19 mouse cellular contexts compared by ENCODE assay signal in the genomic region with DNA sequence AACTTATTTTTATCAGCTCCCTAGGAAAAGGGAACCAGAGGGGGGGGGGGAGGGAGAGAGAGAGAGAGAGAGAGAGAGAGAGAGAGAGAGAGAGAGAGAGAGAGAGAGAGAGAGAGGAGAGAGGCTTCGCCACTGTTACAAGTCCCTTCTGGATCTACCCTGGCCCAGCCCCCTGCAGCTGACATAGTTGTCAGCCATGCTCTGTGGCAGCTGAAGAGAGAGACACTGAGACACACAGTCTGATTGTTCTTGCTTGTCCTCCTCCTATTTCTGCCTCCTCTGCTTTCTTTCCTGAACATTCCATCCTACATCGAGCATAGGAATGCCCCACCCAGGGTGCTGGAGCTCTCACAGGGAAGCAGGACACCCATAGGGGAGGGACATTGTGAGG.
A peak's percentile ranks its signal among the peaks of the same experiment; 100 is the strongest.
DNase-seq lines count a peak whose midpoint lies in the region; ATAC-seq lines count a peak whose summit lies in the region.
"Had no signal": no experiment of that assay in that cellular context is flagged by ENCODE, and none has a peak within 500 bp of the region (broad histone marks: within the 10 kb centered on the region; RNA-seq: fewer than 3 reads in every experiment).

No protein-coding gene starts in this region.

- ATAC-seq in hindbrain, embryonic 12.5 days (ENCODE audit: low FRiP score), result peak; percentile 56; the same call in 1 of the 2 replicates
- ATAC-seq in forebrain, embryonic 15.5 days (replicated peaks), result peak; percentile 92
- peak; percentile 60; the same call in 1 of the 2 replicates for ATAC-seq in midbrain, embryonic 14.5 days (ENCODE audit: low FRiP score, low TSS enrichment)
- ATAC-seq in inflammation-experienced regulatory T-cells, adult 6 months, result no peak
- ATAC-seq: intestine, embryonic 16.5 days had no signal

- no peak overlapping the region for H3K4me2 ChIP-seq in hindbrain, embryonic 12.5 days (replicated peaks)
- no peak overlapping the region for H3K4me2 ChIP-seq in forebrain, embryonic 15.5 days (replicated peaks)
- no peak overlapping the region for H3K4me2 ChIP-seq in midbrain, embryonic 14.5 days (ENCODE audit: low read length)
- H3K4me2 ChIP-seq: embryonic facial prominence, embryonic 12.5 days; hindbrain, embryonic 15.5 days; limb, embryonic 12.5 days; lung, embryonic 15.5 days had no signal

- no peaks in the 10 kb centered on the region for H3K36me3 ChIP-seq in hindbrain, embryonic 12.5 days
- H3K36me3 ChIP-seq in hindbrain, embryonic 10.5 days, result no peaks in the 10 kb centered on the region
- H3K36me3 ChIP-seq in forebrain, embryonic 15.5 days, result no peaks in the 10 kb centered on the region
- no peaks in the 10 kb centered on the region for H3K36me3 ChIP-seq in midbrain, embryonic 14.5 days (ENCODE audit: control insufficient read depth, insufficient read depth, low read length)
- H3K36me3 ChIP-seq: embryonic facial prominence, embryonic 12.5 days; heart, embryonic 10.5 days; hindbrain, embryonic 15.5 days; limb, embryonic 12.5 days; lung, embryonic 15.5 days had no signal

- no peak overlapping the region for H3K27ac ChIP-seq in hindbrain, embryonic 12.5 days
- no peak overlapping the region for H3K27ac ChIP-seq in hindbrain, embryonic 10.5 days
- peak overlapping the region; percentile 83 for H3K27ac ChIP-seq in forebrain, embryonic 15.5 days (replicated peaks)
- no peak overlapping the region for H3K27ac ChIP-seq in midbrain, embryonic 14.5 days (replicated peaks; ENCODE audit: low read depth, low read length)
- H3K27ac ChIP-seq: embryonic facial prominence, embryonic 12.5 days; heart, embryonic 10.5 days; hindbrain, embryonic 15.5 days; limb, embryonic 12.5 days; liver, embryonic 14.5 days; lung, embryonic 15.5 days; macrophage had no signal

- H3K4me3 ChIP-seq in hindbrain, embryonic 12.5 days, result no peak overlapping the region
- no peak overlapping the region for H3K4me3 ChIP-seq in hindbrain, embryonic 10.5 days
- no peak overlapping the region for H3K4me3 ChIP-seq in forebrain, embryonic 15.5 days
- no peak overlapping the region for H3K4me3 ChIP-seq in midbrain, embryonic 14.5 days (replicated peaks; ENCODE audit: low read depth, low read length)
- H3K4me3 ChIP-seq: embryonic facial prominence, embryonic 12.5 days; heart, embryonic 10.5 days; hindbrain, embryonic 15.5 days; limb, embryonic 12.5 days; lung, embryonic 15.5 days had no signal

- H3K4me1 ChIP-seq in hindbrain, embryonic 12.5 days, result peaks cover 10% of the 10 kb centered on the region; the same call in 1 of the 2 replicates
- H3K4me1 ChIP-seq in hindbrain, embryonic 10.5 days (replicated peaks), result peaks cover 11% of the 10 kb centered on the region
- H3K4me1 ChIP-seq in forebrain, embryonic 15.5 days, result peaks cover 15% of the 10 kb centered on the region
- peaks cover 7% of the 10 kb centered on the region; the same call in 1 of the 2 replicates for H3K4me1 ChIP-seq in midbrain, embryonic 14.5 days (ENCODE audit: control insufficient read depth, insufficient read depth, low read length)
- H3K4me1 ChIP-seq: embryonic facial prominence, embryonic 12.5 days; lung, embryonic 15.5 days had no signal

- DNase-seq in hindbrain, embryonic 10.5 days (ENCODE audit: low spot score), result no peak
- DNase-seq in Muller cell, postnatal 12 days (ENCODE audit: inconsistent ontology term), result peak; percentile 61
- peak; percentile 45 for DNase-seq in midbrain, embryonic 14.5 days
- no peak for DNase-seq in gastrocnemius, postnatal 10 days
- DNase-seq: adrenal gland, adult 2 months; kidney, postnatal 36 days; spleen, adult 18-20 months; thymus, postnatal 4 days had no signal

- H3K9me3 ChIP-seq in hindbrain, embryonic 12.5 days (replicated peaks), result no peaks in the 10 kb centered on the region
- H3K9me3 ChIP-seq in hindbrain, embryonic 10.5 days, result no peaks in the 10 kb centered on the region
- no peaks in the 10 kb centered on the region for H3K9me3 ChIP-seq in forebrain, embryonic 15.5 days
- no peaks in the 10 kb centered on the region for H3K9me3 ChIP-seq in midbrain, embryonic 14.5 days (ENCODE audit: control insufficient read depth, low read length)
- H3K9me3 ChIP-seq: embryonic facial prominence, embryonic 12.5 days; heart, embryonic 10.5 days; hindbrain, embryonic 15.5 days; limb, embryonic 12.5 days; lung, embryonic 15.5 days had no signal

- peak overlapping the region; percentile 15; the same call in 1 of the 2 replicates for H3K9ac ChIP-seq in hindbrain, embryonic 12.5 days
- H3K9ac ChIP-seq in forebrain, embryonic 15.5 days (replicated peaks), result no peak overlapping the region
- no peak overlapping the region for H3K9ac ChIP-seq in midbrain, embryonic 14.5 days (replicated peaks; ENCODE audit: low read length)
- H3K9ac ChIP-seq: embryonic facial prominence, embryonic 12.5 days; hindbrain, embryonic 15.5 days; limb, embryonic 12.5 days; liver, embryonic 14.5 days; lung, embryonic 15.5 days had no signal

- 26% methylated on average over 2 of the region's 2 CpGs for WGBS in hindbrain, embryonic 12.5 days
- 34% methylated on average over 2 of the region's 2 CpGs for WGBS in hindbrain, embryonic 10.5 days
- WGBS in forebrain, embryonic 15.5 days, result 43% methylated on average over 2 of the region's 2 CpGs
- 43% methylated on average over 2 of the region's 2 CpGs for WGBS in midbrain, embryonic 14.5 days

- no peaks in the 10 kb centered on the region for H3K27me3 ChIP-seq in hindbrain, embryonic 12.5 days
- H3K27me3 ChIP-seq in hindbrain, embryonic 10.5 days (ENCODE audit: insufficient read depth, poor library complexity, severe bottlenecking), result no peaks in the 10 kb centered on the region
- no peaks in the 10 kb centered on the region for H3K27me3 ChIP-seq in forebrain, embryonic 15.5 days
- no peaks in the 10 kb centered on the region for H3K27me3 ChIP-seq in midbrain, embryonic 14.5 days (ENCODE audit: control insufficient read depth, insufficient read depth, low read length)
- H3K27me3 ChIP-seq: embryonic facial prominence, embryonic 12.5 days; hindbrain, embryonic 15.5 days; limb, embryonic 12.5 days; lung, embryonic 15.5 days had no signal

Comparison
In these comparisons a context has a peak if more than half of its experiments do, and no peak if none do; other contexts are left out.
1. DNase-seq: peak in Muller cell, postnatal 12 days (single experiment) and midbrain, embryonic 14.5 days (single experiment); none in hindbrain, embryonic 10.5 days (single experiment) and gastrocnemius, postnatal 10 days (single experiment).